ENCODE assay signal across 13 mouse cellular contexts in the genomic region with DNA sequence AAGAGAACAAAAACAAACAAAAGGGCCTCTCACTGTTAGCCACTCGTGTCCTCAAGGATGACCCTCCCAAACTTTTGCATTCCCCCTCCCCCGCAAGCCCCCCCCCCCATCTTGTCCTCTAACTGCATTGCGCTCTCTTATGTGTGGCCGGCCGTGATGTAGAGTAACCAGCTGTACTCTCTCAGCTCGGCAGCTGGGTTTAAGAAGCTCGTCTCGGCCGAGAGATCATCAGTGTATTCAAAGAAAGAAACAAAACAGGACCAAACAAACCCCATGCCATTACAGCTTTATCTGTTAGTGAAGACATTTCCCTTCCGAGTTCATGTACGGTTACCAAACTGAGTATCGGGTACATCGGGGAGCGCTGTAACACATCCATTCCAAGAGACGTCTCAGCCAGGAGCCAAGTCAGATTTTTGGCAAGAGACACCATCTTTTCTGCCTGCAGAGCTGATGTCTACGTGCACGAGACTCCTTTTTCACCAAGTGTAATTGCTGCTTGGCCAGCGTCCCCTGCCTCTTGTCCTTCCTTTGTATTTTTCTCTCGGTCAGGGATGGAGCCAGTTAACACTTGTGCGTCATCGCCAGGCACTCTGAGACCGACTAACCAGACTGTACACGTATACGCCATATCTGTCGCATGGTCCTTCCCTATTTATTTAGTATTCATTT. TPM values are rescaled to one million over a fixed set of nuclear protein-coding genes. Genes with fewer than 3 reads are reported as not detected.
DNase-seq lines count a peak whose midpoint lies in the region; ATAC-seq lines count a peak whose summit lies in the region.
"Had no signal": no experiment of that assay in that cellular context is flagged by ENCODE, and none has a peak within 500 bp of the region (broad histone marks: within the 10 kb centered on the region; RNA-seq: fewer than 3 reads in every experiment).

No protein-coding gene starts in this region.

- no peak overlapping the region for H3K27ac ChIP-seq in heart, embryonic 14.5 days (replicated peaks in 1 of 2; ENCODE audit: control insufficient read depth in 1 of 2, insufficient read depth in 1 of 2, low read depth in 2 of 2, low read length in 2 of 2)
- H3K27ac ChIP-seq in neural tube, embryonic 15.5 days (replicated peaks) = no peak overlapping the region
- H3K27ac ChIP-seq: embryonic facial prominence, embryonic 13.5 days; limb, embryonic 15.5 days had no signal

- H3K27me3 ChIP-seq in heart, embryonic 14.5 days (ENCODE audit: control insufficient read depth, insufficient read depth, low read length) = no peaks in the 10 kb centered on the region
- H3K27me3 ChIP-seq in neural tube, embryonic 15.5 days (replicated peaks) = no peaks in the 10 kb centered on the region
- H3K27me3 ChIP-seq: embryonic facial prominence, embryonic 13.5 days had no signal

- H3K36me3 ChIP-seq in heart, embryonic 14.5 days (ENCODE audit: control insufficient read depth, insufficient read depth, low read length) = no peaks in the 10 kb centered on the region
- no peaks in the 10 kb centered on the region for H3K36me3 ChIP-seq in neural tube, embryonic 15.5 days
- H3K36me3 ChIP-seq: embryonic facial prominence, embryonic 13.5 days; limb, embryonic 15.5 days had no signal

- ATAC-seq in heart, embryonic 14.5 days (ENCODE audit: insufficient number of reproducible peaks, insufficient read depth, low FRiP score, low read depth) = no peak
- ATAC-seq in neural tube, embryonic 15.5 days (ENCODE audit: low FRiP score) = no peak

- H3K4me2 ChIP-seq in heart, embryonic 14.5 days (ENCODE audit: low read length) = peak overlapping the region; percentile 25; the same call in 1 of the 2 replicates
- no peak overlapping the region for H3K4me2 ChIP-seq in neural tube, embryonic 15.5 days
- H3K4me2 ChIP-seq: embryonic facial prominence, embryonic 13.5 days; limb, embryonic 15.5 days had no signal

- peak; percentile 35 to 39 for DNase-seq in cerebellum, postnatal 10 days
- no peak for DNase-seq in cerebellum, adult 9-11 months
- DNase-seq in kidney, postnatal 10 days = peak; percentile 57
- no peak for DNase-seq in kidney, adult 18-20 months
- peak; percentile 37 for DNase-seq in lung, postnatal 14 days
- no peak for DNase-seq in thymus, postnatal 4 days
- DNase-seq: cerebellum, adult 11 months; midbrain, embryonic 14.5 days had no signal

- WGBS in heart, embryonic 14.5 days = 63% methylated on average over 25 of the region's 25 CpGs
- WGBS in neural tube, embryonic 15.5 days = 65% methylated on average over 25 of the region's 25 CpGs

- 0 out of 2 replicates have a peak overlapping the region, but pooled peaks have one; percentile 13 for H3K9ac ChIP-seq in heart, embryonic 14.5 days (ENCODE audit: low read length)
- no peak overlapping the region for H3K9ac ChIP-seq in neural tube, embryonic 15.5 days (replicated peaks)
- H3K9ac ChIP-seq: embryonic facial prominence, embryonic 13.5 days; limb, embryonic 15.5 days had no signal

- H3K9me3 ChIP-seq in heart, embryonic 14.5 days (ENCODE audit: control insufficient read depth, low read length) = no peaks in the 10 kb centered on the region
- no peaks in the 10 kb centered on the region for H3K9me3 ChIP-seq in neural tube, embryonic 15.5 days (replicated peaks)
- H3K9me3 ChIP-seq: embryonic facial prominence, embryonic 13.5 days; G1E; limb, embryonic 15.5 days had no signal

- H3K4me1 ChIP-seq in heart, embryonic 14.5 days (ENCODE audit: control insufficient read depth in 2 of 2, insufficient read depth in 2 of 2, low read length in 2 of 2) = peaks cover 23 to 31% of the 10 kb centered on the region in 2 experiments
- peaks cover 22% of the 10 kb centered on the region for H3K4me1 ChIP-seq in neural tube, embryonic 15.5 days

- no peak overlapping the region for H3K4me3 ChIP-seq in heart, embryonic 14.5 days (ENCODE audit: control insufficient read depth in 1 of 2, insufficient read depth in 1 of 2, low read depth in 1 of 2, low read length in 2 of 2)
- H3K4me3 ChIP-seq in neural tube, embryonic 15.5 days (replicated peaks) = no peak overlapping the region
- H3K4me3 ChIP-seq: embryonic facial prominence, embryonic 13.5 days; limb, embryonic 15.5 days had no signal

RNA-seq across cellular contexts. Expression of gene Wwox, which starts 18.8 kb away (rescaled TPM):
- polyA plus RNA-seq in heart, embryonic 14.5 days (2014; fragmentation: Nextera tagmentation; extraction: Ambion mirVana) = 11.3 and 13.8 TPM in 2 replicates
- 12.9 and 13.2 TPM in 2 replicates for polyA plus RNA-seq in neural tube, embryonic 15.5 days (2015; fragmentation: Nextera tagmentation; extraction: Ambion mirVana)

RNA-seq across cellular contexts. Expression of gene Clec3a, which starts 40.4 kb away (rescaled TPM):
- polyA plus RNA-seq in heart, embryonic 14.5 days (2014; fragmentation: Nextera tagmentation; extraction: Ambion mirVana) = not detected in 2 replicates
- polyA plus RNA-seq in neural tube, embryonic 15.5 days (2015; fragmentation: Nextera tagmentation; extraction: Ambion mirVana) = 0.56 TPM in 1 of 2 replicates, not detected in the other
- polyA plus RNA-seq: embryonic facial prominence, embryonic 13.5 days; G1E; midbrain, embryonic 14.5 days had no signal

Comparison
In these comparisons a context has a peak if more than half of its experiments do, and no peak if none do; other contexts are left out.
1. DNase-seq: peak in cerebellum, postnatal 10 days (2 of 2), kidney, postnatal 10 days (single experiment) and lung, postnatal 14 days (single experiment); none in cerebellum, adult 9-11 months (single experiment), kidney, adult 18-20 months (single experiment) and thymus, postnatal 4 days (single experiment).